Mouse (Mus musculus) heart, postnatal 4 days (tissue): ENCODE results near the gene Pkig. TPM values are rescaled to one million over a fixed set of nuclear protein-coding genes. Genes with fewer than 3 reads are reported as not detected.
"Not testable (repeated sequence)": the region's sequence is repeated elsewhere in the genome, so short reads cannot be mapped to it uniquely, and the experiment has no call there.

Experiments used
- DNase-seq: peaks from one replicate; pipeline ENCODE4 v3.0.0; 2021
- total RNA-seq, 2 experiments: library from RNA; stranded (reverse); gene quantifications; 2 replicates each; pipeline ENCODE4 v1.2.3; 2021

Pkig gene
- total RNA-seq, 2 experiments from 2014 or later: 204 to 207 TPM

- DNase-seq: no peak
Observed at GRCm38 (mm10) chr2:163644047-163644446, 14.1 kb upstream of the Pkig start.

GRCm38 (mm10) chr2:163644575-163645385 lies 13.4 kb upstream of the Pkig start, which contains the start of gene Serinc3:
TSS of gene Serinc3 (minus strand) at chr2:163645131.
- DNase-seq: peak; percentile 100

GRCm38 (mm10) chr2:163645700-163646460 lies 12.3 kb upstream of the Pkig start:
- no peak for DNase-seq

- no peak for DNase-seq
Observed at GRCm38 (mm10) chr2:163646461-163647080, 11.6 kb upstream of the Pkig start.

GRCm38 (mm10) chr2:163655699-163656098 lies 2.5 kb upstream of the Pkig start:
- DNase-seq: not testable (repeated sequence)

- no peak for DNase-seq
Observed at GRCm38 (mm10) chr2:163657486-163657885, 700 bp upstream of the Pkig start.

- peak; percentile 44 for DNase-seq
Observed at GRCm38 (mm10) chr2:163658941-163659340, 755 bp downstream of the Pkig start.

GRCm38 (mm10) chr2:163659431-163659830 lies 1.2 kb downstream of the Pkig start:
- DNase-seq: no peak

GRCm38 (mm10) chr2:163660103-163660701 lies 2.0 kb downstream of the Pkig start:
- no peak for DNase-seq

GRCm38 (mm10) chr2:163661371-163661850 lies 3.2 kb downstream of the Pkig start:
- no peak for DNase-seq

GRCm38 (mm10) chr2:163662076-163662475 lies 3.9 kb downstream of the Pkig start:
- no peak for DNase-seq

GRCm38 (mm10) chr2:163662698-163663221 lies 4.6 kb downstream of the Pkig start:
- no peak for DNase-seq

- DNase-seq: no peak
Observed at GRCm38 (mm10) chr2:163663930-163664329, 5.7 kb downstream of the Pkig start.

- no peak for DNase-seq
Observed at GRCm38 (mm10) chr2:163667045-163667444, 8.9 kb downstream of the Pkig start.

- DNase-seq: no peak
Observed at GRCm38 (mm10) chr2:163670872-163671594, 12.8 kb downstream of the Pkig start.

GRCm38 (mm10) chr2:163674397-163674796 lies 16.2 kb downstream of the Pkig start:
- no peak for DNase-seq

- DNase-seq: peak; percentile 51
Observed at GRCm38 (mm10) chr2:163675144-163675619, 17.0 kb downstream of the Pkig start.

GRCm38 (mm10) chr2:163675662-163676061 lies 17.5 kb downstream of the Pkig start:
- no peak for DNase-seq

GRCm38 (mm10) chr2:163676321-163676720 lies 18.1 kb downstream of the Pkig start:
- no peak for DNase-seq

GRCm38 (mm10) chr2:163676745-163677144 lies 18.6 kb downstream of the Pkig start:
- DNase-seq: no peak

GRCm38 (mm10) chr2:163682344-163682743 lies 24.2 kb downstream of the Pkig start:
- DNase-seq: no peak
